Mouse (Mus musculus) WW6 (cell line): ENCODE measurements around the gene Gucy2c.

Experiments
- DNase-seq: peaks from one replicate; pipeline ENCODE4 v3.0.0-alpha.2; 2013; ENCODE audit warnings: low read depth, low spot score

The Gucy2c gene

DNA sequence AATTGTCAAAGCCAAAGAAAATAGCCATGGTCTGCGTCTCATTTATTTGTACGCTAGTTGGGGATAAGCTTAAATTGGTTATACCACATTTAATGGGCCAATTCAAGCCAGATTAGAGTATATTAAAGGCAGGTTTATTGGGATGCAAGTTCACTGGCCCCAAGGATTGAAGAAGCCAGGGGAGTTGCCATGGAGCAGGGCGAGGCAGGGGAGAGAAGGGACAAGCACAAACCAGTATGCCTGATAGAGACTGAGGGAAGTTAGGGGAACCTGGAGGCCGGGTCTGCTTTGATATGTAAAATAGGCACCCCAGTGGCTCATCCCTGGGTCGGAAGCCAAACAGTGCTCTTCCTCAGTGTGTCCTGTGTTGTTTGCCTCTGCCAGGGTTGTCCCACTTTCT is 112.3 kb downstream of the Gucy2c start:
- no peak for DNase-seq

DNA sequence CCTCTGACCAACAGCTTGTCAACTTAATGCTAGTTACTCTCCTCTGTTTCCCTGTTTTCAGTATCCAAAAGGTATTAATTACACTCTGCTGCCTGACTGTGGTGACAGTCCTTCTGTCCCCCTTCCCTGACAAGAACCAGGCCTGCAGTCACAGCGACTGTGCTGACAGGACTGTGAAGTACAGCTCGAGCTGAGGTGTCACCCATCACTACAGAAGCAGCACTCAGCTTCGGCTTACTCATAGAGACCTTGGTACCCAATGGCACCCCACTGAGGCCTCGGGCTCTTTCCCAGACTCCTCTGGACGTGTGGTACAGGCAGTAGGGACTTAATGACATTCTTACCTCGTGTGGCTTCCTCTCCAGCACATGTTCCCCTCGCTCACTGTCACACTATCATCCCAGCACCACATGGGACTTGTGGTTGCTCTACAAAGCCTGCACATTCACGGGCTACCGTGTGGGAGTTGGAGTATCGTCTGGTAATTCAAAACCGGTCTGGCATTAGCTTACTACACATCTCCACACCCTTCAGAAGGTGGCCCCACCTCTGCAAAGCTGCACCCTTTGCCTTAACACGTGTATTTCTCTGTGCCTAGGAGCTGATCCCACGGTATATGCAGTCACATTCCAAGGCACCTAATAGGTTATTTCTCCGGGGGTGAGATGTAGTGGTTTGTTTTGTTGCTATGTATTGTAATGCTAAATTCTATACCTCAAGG is 113.1 kb downstream of the Gucy2c start:
- no peak for DNase-seq

DNA sequence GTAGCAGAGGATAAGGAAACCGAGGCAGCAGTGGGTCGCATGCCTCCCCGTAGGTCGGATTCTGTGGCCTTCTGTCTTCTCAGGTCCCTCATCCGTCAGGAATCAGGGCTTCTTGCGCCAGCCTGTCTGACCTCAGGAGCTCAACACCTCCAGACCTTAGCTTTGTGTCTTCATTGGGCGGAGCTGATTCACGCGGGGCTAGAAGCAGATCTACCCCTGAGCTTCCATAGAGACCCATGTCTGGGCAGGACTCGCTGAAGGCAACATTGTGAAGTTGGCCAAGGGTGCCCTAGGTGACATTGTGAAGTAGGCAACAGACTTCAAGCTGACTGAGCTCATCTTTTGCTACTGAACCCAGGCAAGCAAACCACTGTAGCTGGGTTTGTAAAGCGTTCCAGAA is 119.5 kb downstream of the Gucy2c start:
- no peak for DNase-seq

DNA sequence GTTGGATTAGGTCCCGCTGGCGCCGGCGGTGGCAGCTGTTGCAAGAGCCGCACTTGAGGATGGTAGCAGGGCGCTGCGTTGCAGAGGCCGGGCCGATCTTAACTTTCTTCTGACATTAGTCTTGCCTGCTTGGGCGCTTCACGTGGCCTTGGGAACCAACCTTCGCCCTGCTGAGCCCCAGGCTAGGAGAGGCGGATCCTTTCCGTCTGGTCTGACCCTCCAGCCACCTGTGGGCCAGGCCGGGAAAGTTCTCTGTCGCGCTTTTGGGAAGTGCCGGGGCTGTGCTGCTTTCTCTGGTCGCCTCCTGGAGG is 119.9 kb downstream of the Gucy2c start, which contains the start of gene Plbd1:
Plbd1 (minus strand) TSS at position 223 of the 311 bp plus-strand sequence.
- no peak for DNase-seq

DNA sequence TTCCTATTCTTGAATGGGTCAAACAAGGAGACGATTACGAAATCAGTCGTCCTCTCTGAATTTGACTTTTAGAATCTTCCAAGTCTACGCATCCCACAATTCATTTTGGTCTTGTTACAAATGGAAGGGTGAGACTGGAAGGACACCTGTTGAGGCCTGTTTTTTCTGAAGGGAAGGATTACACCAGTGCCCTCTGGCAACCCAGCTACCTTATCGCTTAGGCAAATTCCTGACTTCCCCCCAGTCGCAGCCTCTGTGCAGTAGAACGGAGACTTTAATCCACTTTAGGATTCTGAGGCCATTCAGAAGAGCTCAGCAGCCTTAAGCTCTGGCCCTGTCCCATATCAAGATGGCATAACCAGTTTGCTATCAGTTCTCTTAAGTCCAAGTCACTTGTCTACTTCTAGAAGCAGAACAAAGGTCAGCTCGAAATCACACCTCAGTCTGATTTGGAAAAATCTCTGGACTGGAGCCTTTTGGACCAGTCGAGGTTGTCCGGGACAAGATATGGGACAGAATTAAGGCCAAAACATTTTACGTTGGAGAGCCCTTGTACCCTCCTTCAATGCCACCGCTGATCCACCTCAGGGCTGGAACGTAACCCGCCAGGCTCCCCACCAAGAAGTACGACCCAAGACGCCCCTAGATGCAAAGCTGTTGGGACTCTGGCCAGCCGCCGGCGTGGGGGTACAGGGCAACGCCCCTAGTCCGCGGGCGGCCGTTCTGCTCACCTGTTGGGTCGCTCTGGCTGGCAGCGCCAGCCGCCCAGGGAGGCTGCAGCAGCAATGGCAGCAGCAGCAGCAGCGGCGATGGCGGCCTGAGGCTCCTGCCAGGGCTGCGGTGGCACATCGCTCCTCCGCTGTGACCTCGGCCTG is 120.5 kb downstream of the Gucy2c start:
- no peak for DNase-seq

DNA sequence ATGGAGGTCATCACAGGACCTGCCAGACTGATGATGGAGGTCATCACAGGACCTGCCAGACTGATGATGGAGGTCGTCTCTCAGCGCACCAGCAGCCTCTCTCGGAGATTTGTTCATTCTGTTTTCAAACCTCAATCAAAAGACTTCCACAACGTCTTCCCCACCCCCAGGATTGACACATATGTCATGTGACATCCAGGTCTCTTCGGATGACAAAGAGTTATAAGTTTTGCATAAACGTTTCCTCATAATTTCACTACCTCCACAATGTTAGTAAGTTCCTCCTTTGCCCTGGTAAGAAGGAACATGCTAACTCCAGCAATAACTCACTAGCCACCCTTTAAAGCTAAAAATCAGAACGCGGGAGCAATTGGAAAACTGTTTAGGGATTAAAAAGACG is 122.3 kb downstream of the Gucy2c start:
- DNase-seq = no peak

DNA sequence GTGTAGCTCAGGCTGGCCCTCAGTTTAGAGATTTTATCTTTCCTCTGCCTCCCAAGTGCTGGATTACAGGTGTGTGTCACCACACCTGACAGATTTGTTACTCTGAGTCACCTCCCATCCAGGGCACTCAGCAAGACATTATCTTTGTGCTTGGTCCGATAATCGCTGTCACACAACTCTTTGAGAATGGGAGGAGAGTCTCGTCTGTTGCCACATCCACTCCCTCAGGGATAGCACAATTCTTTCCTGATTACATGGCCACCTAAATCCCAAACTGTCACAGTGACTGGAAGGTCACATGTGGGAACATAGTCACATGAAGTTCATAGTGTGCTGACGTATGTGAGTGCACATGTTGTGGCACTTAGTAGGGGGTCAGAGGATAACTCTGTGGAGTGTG is 123.3 kb downstream of the Gucy2c start:
- DNase-seq = no peak

DNA sequence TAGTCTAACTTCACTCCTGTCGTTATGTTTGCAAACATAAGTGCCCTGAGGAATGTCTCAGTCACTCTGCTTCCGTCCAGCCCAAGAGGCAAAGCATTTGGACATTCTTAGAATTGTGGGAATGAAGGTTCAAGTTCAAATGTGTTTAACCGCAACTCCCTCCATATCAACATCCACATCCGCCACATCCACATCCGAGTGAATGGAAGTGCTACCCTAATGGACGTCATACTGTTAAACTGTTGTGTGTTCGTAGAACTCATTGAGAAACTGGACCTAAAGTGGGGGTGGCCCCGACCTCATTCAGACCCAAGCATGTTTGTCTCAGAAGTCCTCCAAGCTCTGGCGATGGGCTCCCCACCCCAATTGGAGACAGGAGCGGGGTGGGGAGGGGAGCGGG is 125.8 kb downstream of the Gucy2c start:
- DNase-seq = no peak

DNA sequence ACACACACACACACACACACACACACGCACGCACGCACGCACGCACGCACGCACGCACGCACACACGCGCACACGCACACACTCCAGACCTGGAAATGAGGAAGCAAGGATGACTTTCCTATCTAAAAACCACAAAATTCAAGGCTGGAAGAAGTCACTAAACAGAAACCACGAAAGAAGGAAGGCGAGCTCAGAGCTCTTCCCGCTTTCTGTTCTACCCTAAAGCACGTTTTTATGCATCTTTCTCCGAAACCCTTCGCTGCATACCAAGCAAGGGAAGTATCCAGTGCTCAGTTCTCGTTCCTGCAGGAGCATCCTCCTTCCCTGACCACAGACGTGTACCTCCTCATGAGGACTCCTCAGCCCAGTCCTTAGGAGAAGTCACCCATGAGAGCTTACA is 127.1 kb downstream of the Gucy2c start:
- DNase-seq = no peak

DNA sequence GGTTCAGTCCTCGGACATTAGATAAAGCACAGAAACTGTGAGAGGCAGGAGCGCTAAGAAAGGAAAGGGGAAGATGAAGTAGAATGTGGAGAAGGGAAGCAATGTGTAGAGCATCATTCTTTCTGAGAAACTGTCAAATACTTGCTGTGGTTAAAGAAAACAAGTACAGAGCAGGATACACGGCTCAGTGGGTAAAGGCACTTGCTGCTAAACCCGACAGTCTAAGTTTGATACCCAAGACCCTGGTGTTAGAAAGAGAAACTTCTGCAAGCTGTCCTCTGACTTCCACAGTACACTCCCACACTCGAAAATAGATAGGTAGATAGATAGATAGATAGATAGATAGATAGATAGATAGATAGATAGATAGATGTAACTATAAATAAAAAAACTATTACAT is 128.2 kb downstream of the Gucy2c start:
- no peak for DNase-seq

DNA sequence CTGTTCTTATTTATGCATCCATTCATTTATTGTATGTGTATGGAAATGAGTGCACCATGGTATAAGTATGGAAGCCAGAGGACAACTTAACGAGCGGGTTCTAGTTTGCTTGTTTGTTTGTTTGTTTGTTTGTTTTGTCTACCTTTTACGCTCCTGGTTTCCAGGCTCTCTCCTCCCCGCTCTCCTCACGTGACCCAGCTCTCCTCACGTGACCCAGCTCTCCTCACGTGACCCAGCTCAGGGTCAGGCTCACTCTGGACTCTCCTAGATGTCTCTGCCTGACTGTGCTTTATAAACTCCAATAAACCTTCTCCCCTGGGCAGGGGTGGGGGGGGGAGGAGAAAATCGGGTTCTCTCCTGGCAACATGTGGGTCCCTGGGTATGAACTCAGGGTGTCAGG is 130.9 kb downstream of the Gucy2c start:
- no peak for DNase-seq

DNA sequence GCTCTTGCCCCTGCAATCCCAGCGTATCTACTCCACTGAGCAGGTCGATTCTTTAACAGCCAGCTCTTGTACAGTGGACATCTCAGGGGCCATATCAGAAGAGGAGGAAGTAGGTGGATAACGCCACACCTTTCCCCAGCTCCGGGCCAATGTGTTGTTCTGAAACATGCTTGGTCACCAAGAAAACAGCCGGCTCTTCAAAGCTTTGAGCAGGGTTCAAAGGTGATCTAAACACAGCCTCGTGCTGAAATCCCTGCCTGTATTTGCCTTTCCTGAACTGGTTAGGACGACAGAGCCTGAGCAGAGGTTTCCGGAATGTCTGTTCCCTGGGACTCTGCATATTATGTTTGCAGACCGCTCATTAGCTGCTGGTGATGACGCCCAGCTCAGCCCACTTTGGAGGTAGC is 134.1 kb downstream of the Gucy2c start:
- DNase-seq = no peak
